Mouse (Mus musculus) MEL (cell line): Measurements from ENCODE around the gene Tatdn2.

Experiments
- CTCF ChIP-seq, 3 experiments: IDR thresholded peaks in 2 of 3; conservative IDR thresholded peaks in 1 of 3; 2 replicates each; pipeline ENCODE4 v1.5.1; 2011 to 2012; ENCODE audit warnings: low read length in 3 of 3, low read depth in 2 of 3, mild to moderate bottlenecking in 2 of 3, improper control_type of control experiment in 1 of 3, inconsistent platforms in 1 of 3, mixed read lengths in 1 of 3, moderate library complexity in 1 of 3; ENCODE audit not compliant: control insufficient read depth in 1 of 3, insufficient read depth in 1 of 3, poor library complexity in 1 of 3, severe bottlenecking in 1 of 3
- ELF1 ChIP-seq: IDR thresholded peaks from 2 replicates; pipeline ENCODE4 v1.6.1; 2014; ENCODE audit warnings: low read depth, mild to moderate bottlenecking, inconsistent platforms, low read length, improper control_type of control experiment, moderate library complexity
- EP300 ChIP-seq, 2 experiments: IDR thresholded peaks; 2 replicates each; pipeline ENCODE4 v1.6.1; 2011; ENCODE audit warnings: improper control_type of control experiment in 2 of 2, low read length in 2 of 2, low read depth in 1 of 2, mild to moderate bottlenecking in 1 of 2
- MEF2A ChIP-seq: IDR thresholded peaks from 2 replicates; pipeline ENCODE4 v1.6.1; 2014; ENCODE audit warnings: low read depth, mild to moderate bottlenecking, inconsistent platforms, low read length, improper control_type of control experiment; ENCODE audit not compliant: poor library complexity, insufficient replicate concordance, severe bottlenecking; ENCODE audit errors: extremely low read depth
- POLR2A ChIP-seq, 2 experiments: IDR thresholded peaks; 2 replicates each; pipeline ENCODE4 v1.6.1; 2011 to 2012; ENCODE audit warnings: low read length in 2 of 2, mild to moderate bottlenecking in 2 of 2, control low read depth in 1 of 2, improper control_type of control experiment in 1 of 2, low read depth in 1 of 2, moderate library complexity in 1 of 2; ENCODE audit not compliant: control insufficient read depth in 1 of 2, insufficient read depth in 1 of 2, poor library complexity in 1 of 2
- POLR2AphosphoS5 ChIP-seq: IDR thresholded peaks from 2 replicates; pipeline ENCODE4 v1.6.1; 2012; ENCODE audit warnings: low read depth, borderline replicate concordance, mild to moderate bottlenecking, inconsistent platforms, low read length, moderate library complexity, mixed read lengths
- TCF12 ChIP-seq: IDR thresholded peaks from 2 replicates; pipeline ENCODE4 v1.6.1; 2014; ENCODE audit warnings: low read depth, mild to moderate bottlenecking, inconsistent platforms, low read length, improper control_type of control experiment, moderate library complexity
- USF2 ChIP-seq, 2 experiments: IDR thresholded peaks; 2 replicates each; pipeline ENCODE4 v1.6.1; 2011 to 2012; ENCODE audit warnings: improper control_type of control experiment in 2 of 2, low read length in 2 of 2, borderline replicate concordance in 1 of 2, inconsistent platforms in 1 of 2, low read depth in 1 of 2, mild to moderate bottlenecking in 1 of 2; ENCODE audit not compliant: insufficient read depth in 1 of 2
- ZC3H11A ChIP-seq: IDR thresholded peaks from 2 replicates; pipeline ENCODE4 v1.6.1; 2012; ENCODE audit warnings: low read depth, mild to moderate bottlenecking, inconsistent platforms, low read length, improper control_type of control experiment
- ZKSCAN1 ChIP-seq: IDR thresholded peaks from 2 replicates; pipeline ENCODE4 v1.6.1; 2012; ENCODE audit warnings: low read depth, mild to moderate bottlenecking, inconsistent platforms, low read length, improper control_type of control experiment, moderate library complexity
- ZMIZ1 ChIP-seq: IDR thresholded peaks from 2 replicates; pipeline ENCODE4 v1.6.1; 2012; ENCODE audit warnings: low read depth, mild to moderate bottlenecking, inconsistent platforms, low read length, improper control_type of control experiment, moderate library complexity
- ZNF384 ChIP-seq: IDR thresholded peaks from 2 replicates; pipeline ENCODE4 v1.6.1; 2012; ENCODE audit warnings: low read depth, mild to moderate bottlenecking, inconsistent platforms, low read length, improper control_type of control experiment

DNA sequence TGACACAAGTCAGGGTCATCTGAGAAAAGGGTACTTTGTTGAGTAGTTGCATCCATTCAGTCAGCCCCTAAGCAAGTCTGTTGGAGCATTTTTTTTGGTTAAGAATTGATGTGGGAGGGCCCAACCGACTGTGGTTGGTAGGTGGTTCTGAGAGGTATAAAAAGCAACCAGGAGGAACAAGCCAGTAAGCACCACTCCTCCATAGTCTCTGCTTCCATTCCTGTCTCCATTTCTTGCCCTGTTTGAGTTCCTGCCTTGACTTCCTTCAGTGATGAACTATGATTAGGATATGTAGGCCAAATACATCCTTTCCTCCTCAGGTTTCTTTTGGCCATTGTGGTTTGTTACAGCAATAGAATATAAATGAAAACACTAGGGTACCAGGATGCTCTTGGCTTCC, 46.3 kb downstream of the Tatdn2 start:
- TF ChIP-seq ZMIZ1: no peak
- no peak for TF ChIP-seq ZKSCAN1
- TF ChIP-seq POLR2A (IDR thresholded peaks at IDR 0.05; ENCODE audit: control insufficient read depth in 1 of 2, insufficient read depth in 1 of 2, low read depth in 1 of 2, low read length in 2 of 2, poor library complexity in 1 of 2): no peak
- no peak for TF ChIP-seq ZC3H11A
- TF ChIP-seq ZNF384: no peak
- TF ChIP-seq ELF1: no peak
- TF ChIP-seq CTCF (IDR thresholded peaks at IDR 0.05 in 2 of 3, conservative IDR thresholded peaks at IDR 0.05 in 1 of 3; ENCODE audit: control insufficient read depth in 1 of 3, insufficient read depth in 1 of 3, low read depth in 2 of 3, low read length in 3 of 3, poor library complexity in 1 of 3, severe bottlenecking in 1 of 3): no peak
- TF ChIP-seq MEF2A: no peak
- no peak for TF ChIP-seq TCF12
- TF ChIP-seq EP300 (IDR thresholded peaks at IDR 0.05; ENCODE audit: low read depth in 1 of 2, low read length in 2 of 2): no peak
- TF ChIP-seq POLR2AphosphoS5: no peak
- TF ChIP-seq USF2 (IDR thresholded peaks at IDR 0.05; ENCODE audit: borderline replicate concordance in 1 of 2, insufficient read depth in 1 of 2, low read depth in 1 of 2, low read length in 2 of 2): no peak
